Mouse (Mus musculus) embryonic facial prominence, embryonic 11.5 days (tissue): ENCODE results near the gene Srpk1. TPM values are rescaled to one million over a fixed set of nuclear protein-coding genes. Genes with fewer than 3 reads are reported as not detected.

Experiments
- ATAC-seq: fragments of 200-750 bp; cut with Nextera tagmentation; replicated peaks from 2 replicates; pipeline ENCODE4 v1.8.0; 2017; ENCODE audit warnings: low read depth; ENCODE audit not compliant: insufficient number of reproducible peaks, low FRiP score, low TSS enrichment
- DNase-seq: peaks from one replicate; pipeline ENCODE4 v3.0.0-alpha.2; 2015; ENCODE audit warnings: low spot score
- H3K27ac ChIP-seq: fragments of 300-500 bp; sonication (generic); replicated peaks from 2 replicates; pipeline ENCODE4 v1.5.1; 2014; ENCODE audit warnings: mild to moderate bottlenecking, low read depth, low read length, control low read depth
- H3K27me3 ChIP-seq: fragments of 300-500 bp; sonication (generic); 2 replicates; pipeline ENCODE4 v1.6.1; 2014; ENCODE audit warnings: mild to moderate bottlenecking, low read length, moderate library complexity, mixed read lengths; ENCODE audit not compliant: control insufficient read depth, insufficient read depth
- H3K36me3 ChIP-seq: fragments of 300-500 bp; sonication (generic); replicated peaks from 2 replicates; pipeline ENCODE4 v1.6.1; 2014; ENCODE audit warnings: low read depth, mild to moderate bottlenecking, low read length, moderate library complexity, mixed read lengths; ENCODE audit not compliant: control insufficient read depth, insufficient read depth
- H3K4me1 ChIP-seq: fragments of 300-500 bp; sonication (generic); 2 replicates; pipeline ENCODE4 v1.6.1; 2014; ENCODE audit warnings: low read length, mixed read lengths; ENCODE audit not compliant: control insufficient read depth, insufficient read depth
- H3K4me2 ChIP-seq: fragments of 300-500 bp; sonication (generic); 2 replicates; pipeline ENCODE4 v1.6.1; 2014; ENCODE audit warnings: low read depth, mild to moderate bottlenecking, control low read depth, low read length, moderate library complexity
- H3K4me3 ChIP-seq: fragments of 300-500 bp; sonication (generic); 2 replicates; pipeline ENCODE4 v1.5.1; 2014; ENCODE audit warnings: low read depth, low read length, control low read depth
- H3K9ac ChIP-seq: fragments of 300-500 bp; sonication (generic); replicated peaks from 2 replicates; pipeline ENCODE4 v1.6.1; 2014; ENCODE audit warnings: mild to moderate bottlenecking, control low read depth, low read length
- H3K9me3 ChIP-seq: fragments of 300-500 bp; sonication (generic); replicated peaks from 2 replicates; pipeline ENCODE4 v1.6.1; 2016; ENCODE audit warnings: mild to moderate bottlenecking, low read length, inconsistent platforms, mixed read lengths; ENCODE audit not compliant: control insufficient read depth
- WGBS: fragments of 180-500 bp; shearing (Covaris S2); extraction: QIAGEN DNeasy Blood & Tissue Kit; methylation state at CpG from one replicate; pipeline ENCODE4 v1.1.7; 2014; 5-methylcytosine and 5-hydroxymethylcytosine counted together
- polyA plus RNA-seq: library from polyadenylated mRNA; unstranded; fragments of >200 nt; fragmentation: Nextera tagmentation; extraction: Ambion mirVana; gene quantifications from 2 replicates; pipeline ENCODE4 v1.2.1, GENCODE M21; 2014

Gene Srpk1
- polyA plus RNA-seq, 1 experiment from 2014 or later: 135 TPM

DNA sequence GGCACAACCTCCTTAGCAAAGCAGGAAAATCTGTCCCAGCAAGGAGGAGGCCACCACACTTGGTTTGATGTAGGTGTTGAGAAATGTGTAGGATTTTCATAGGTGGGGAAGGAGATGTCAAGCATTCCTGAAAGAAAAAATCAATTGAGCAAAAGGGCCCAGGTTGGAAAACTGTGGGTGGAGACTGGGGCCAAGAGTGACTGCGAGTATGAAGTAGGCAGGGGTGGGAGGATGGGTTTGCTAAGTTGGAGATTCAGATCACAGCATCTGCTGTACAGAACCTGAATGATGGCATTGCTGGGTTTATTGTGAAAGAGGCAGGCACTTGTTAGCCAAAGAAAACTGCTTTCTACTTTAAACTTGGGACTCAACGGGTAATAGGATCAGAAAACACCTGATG is 2.3 kb upstream of the Srpk1 start:
- H3K27me3 ChIP-seq: no peaks in the 10 kb centered on the region
- H3K4me1 ChIP-seq: no peaks in the 10 kb centered on the region; the same call in 1 of the 2 replicates
- ATAC-seq: no peak
- 82% methylated on average over 2 of the region's 2 CpGs for WGBS
- no peak for DNase-seq
- no peaks in the 10 kb centered on the region for H3K9me3 ChIP-seq
- no peaks in the 10 kb centered on the region for H3K36me3 ChIP-seq
- H3K4me3 ChIP-seq: no peak overlapping the region
- H3K27ac ChIP-seq: no peak overlapping the region
- H3K4me2 ChIP-seq: no peak overlapping the region
- no peak overlapping the region for H3K9ac ChIP-seq

- H3K4me1 ChIP-seq: no peaks in the 10 kb centered on the region; the same call in 1 of the 2 replicates
- H3K36me3 ChIP-seq: no peaks in the 10 kb centered on the region
- under 1% methylated on average over 70 of the region's 78 CpGs for WGBS
- DNase-seq (peak; percentile 75), ATAC-seq (peak; percentile 84)
- peak overlapping the region; percentile 87 for H3K4me2 ChIP-seq
- peak overlapping the region; percentile 87 for H3K27ac ChIP-seq
- no peaks in the 10 kb centered on the region for H3K9me3 ChIP-seq
- peak overlapping the region; percentile 98 for H3K9ac ChIP-seq
- no peaks in the 10 kb centered on the region for H3K27me3 ChIP-seq
- H3K4me3 ChIP-seq: peak overlapping the region; percentile 98
Measured at GRCm38 (mm10) chr17:28621381-28622299, 869 bp downstream of the Srpk1 start.

- H3K36me3 ChIP-seq: no peaks in the 10 kb centered on the region; the same call in 1 of the 2 replicates
- no peak overlapping the region for H3K4me3 ChIP-seq
- H3K27me3 ChIP-seq: no peaks in the 10 kb centered on the region
- DNase-seq (no peak), ATAC-seq (no peak)
- no peak overlapping the region for H3K9ac ChIP-seq
- no peaks in the 10 kb centered on the region; the same call in 1 of the 2 replicates for H3K4me1 ChIP-seq
- H3K9me3 ChIP-seq: no peaks in the 10 kb centered on the region
- 92% methylated on average over 1 of the region's 1 CpGs for WGBS
- no peak overlapping the region for H3K27ac ChIP-seq
- no peak overlapping the region for H3K4me2 ChIP-seq
Measured at GRCm38 (mm10) chr17:28618775-28619174, 3.7 kb downstream of the Srpk1 start.

DNA sequence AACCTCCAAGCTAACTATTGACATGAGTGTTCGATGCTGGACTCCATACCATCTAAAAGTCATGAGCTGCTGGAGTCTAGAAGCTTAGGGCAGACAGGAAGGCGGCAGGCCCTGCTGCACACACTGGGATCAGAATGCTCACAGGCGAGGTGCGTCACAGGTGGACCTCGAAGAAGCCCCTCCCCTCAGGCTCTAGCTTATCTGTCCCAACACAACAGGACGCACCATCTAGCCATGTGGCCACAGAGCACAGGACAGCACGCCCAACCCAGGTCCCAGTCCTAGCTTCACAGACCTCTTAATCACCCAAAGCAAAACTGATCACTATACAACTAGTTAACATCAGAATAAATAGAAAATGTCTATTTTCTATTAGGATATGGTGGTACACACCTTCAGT is 4.4 kb downstream of the Srpk1 start:
- Histone ChIP-seq H3K36me3 (no peaks in the 10 kb centered on the region; the same call in 1 of the 2 replicates), H3K27me3 (no peaks in the 10 kb centered on the region), H3K4me3 (no peak overlapping the region), H3K9me3 (no peaks in the 10 kb centered on the region), H3K4me1 (no peaks in the 10 kb centered on the region; the same call in 1 of the 2 replicates), H3K4me2 (no peak overlapping the region), H3K9ac (no peak overlapping the region), H3K27ac (no peak overlapping the region)
- DNase-seq: no peak
- 79% methylated on average over 7 of the region's 7 CpGs for WGBS
- no peak for ATAC-seq

- H3K36me3 ChIP-seq: no peaks in the 10 kb centered on the region; the same call in 1 of the 2 replicates
- WGBS: 92% methylated on average over 10 of the region's 10 CpGs
Measured at GRCm38 (mm10) chr17:28617636-28618035, 4.9 kb downstream of the Srpk1 start.

DNA sequence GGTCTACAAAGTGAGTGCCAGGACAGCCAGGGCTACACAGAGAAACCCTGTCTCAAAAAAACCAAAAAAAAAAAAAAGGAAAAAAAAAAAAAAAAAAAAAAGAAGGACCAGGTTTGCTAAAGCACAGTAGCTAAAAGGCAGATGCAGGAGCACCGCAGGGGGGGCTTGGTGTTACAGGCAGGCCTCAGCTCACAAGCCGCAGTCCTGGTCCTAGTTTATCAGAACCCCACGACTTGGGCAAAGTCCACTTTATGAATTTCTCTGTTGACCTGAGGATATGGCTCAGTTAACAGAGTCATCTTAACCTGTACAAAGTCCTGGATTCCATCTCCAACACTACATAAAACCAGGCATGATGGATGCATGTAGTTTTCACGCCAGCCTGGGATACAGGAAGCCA is 7.2 kb downstream of the Srpk1 start:
- WGBS: 94% methylated on average over 4 of the region's 4 CpGs
- H3K9ac ChIP-seq: no peak overlapping the region
- H3K36me3 ChIP-seq: no peaks in the 10 kb centered on the region; the same call in none of the 2 replicates
- H3K4me1 ChIP-seq: no peaks in the 10 kb centered on the region; the same call in 1 of the 2 replicates
- H3K27ac ChIP-seq: no peak overlapping the region
- H3K4me2 ChIP-seq: no peak overlapping the region
- H3K4me3 ChIP-seq: no peak overlapping the region
- ATAC-seq: no peak
- H3K9me3 ChIP-seq: no peaks in the 10 kb centered on the region
- no peak for DNase-seq
- no peaks in the 10 kb centered on the region for H3K27me3 ChIP-seq

More at GRCm38 (mm10) chr17:28617636-28618035, 4.9 kb downstream of the Srpk1 start:
- H3K4me2 ChIP-seq: no peak overlapping the region
- no peaks in the 10 kb centered on the region for H3K27me3 ChIP-seq
- DNase-seq (no peak), ATAC-seq (no peak)
- H3K27ac ChIP-seq: no peak overlapping the region
- H3K4me1 ChIP-seq: no peaks in the 10 kb centered on the region; the same call in 1 of the 2 replicates
- no peak overlapping the region for H3K9ac ChIP-seq
- H3K9me3 ChIP-seq: no peaks in the 10 kb centered on the region
- H3K4me3 ChIP-seq: no peak overlapping the region

- Histone ChIP-seq H3K9me3 (no peaks in the 10 kb centered on the region), H3K4me3 (no peak overlapping the region), H3K36me3 (no peaks in the 10 kb centered on the region; the same call in none of the 2 replicates), H3K27ac (no peak overlapping the region), H3K4me2 (no peak overlapping the region), H3K9ac (no peak overlapping the region), H3K4me1 (no peaks in the 10 kb centered on the region), H3K27me3 (no peaks in the 10 kb centered on the region)
- 89% methylated on average over 6 of the region's 6 CpGs for WGBS
- ATAC-seq: no peak
- no peak for DNase-seq
Measured at GRCm38 (mm10) chr17:28613096-28613495, 9.4 kb downstream of the Srpk1 start.

DNA sequence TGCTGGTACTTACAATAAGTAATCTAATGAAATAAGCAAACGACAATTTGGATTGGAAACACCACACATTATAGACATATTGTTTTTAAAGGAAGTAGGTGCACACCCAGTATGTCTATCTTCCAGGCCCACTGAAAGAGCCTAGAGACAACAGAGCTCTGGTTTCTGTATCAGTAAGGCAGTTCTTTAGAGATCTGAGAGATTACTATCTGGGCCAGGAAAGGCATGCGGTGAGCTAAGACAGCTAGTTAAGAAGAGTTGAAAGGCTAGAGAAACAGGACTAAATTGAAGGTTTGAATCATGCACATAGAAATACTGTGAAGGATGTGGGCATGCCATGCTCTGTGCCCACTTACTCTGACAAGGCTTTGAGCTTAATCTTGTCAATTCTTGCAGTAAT is 9.9 kb downstream of the Srpk1 start:
- Histone ChIP-seq H3K4me3 (no peak overlapping the region), H3K4me1 (no peaks in the 10 kb centered on the region), H3K9ac (no peak overlapping the region), H3K9me3 (no peaks in the 10 kb centered on the region), H3K27ac (no peak overlapping the region), H3K4me2 (no peak overlapping the region), H3K36me3 (no peaks in the 10 kb centered on the region; the same call in none of the 2 replicates), H3K27me3 (no peaks in the 10 kb centered on the region)
- DNase-seq (no peak), ATAC-seq (no peak)
- 87% methylated on average over 2 of the region's 2 CpGs for WGBS
